ENCODE assay signal across 8 mouse cellular contexts in genomic region chr19:53329221-53329991, GRCm38 (mm10). TPM values are rescaled to one million over a fixed set of nuclear protein-coding genes. Genes with fewer than 3 reads are reported as not detected.
A peak's percentile ranks its signal among the peaks of the same experiment; 100 is the strongest.
DNase-seq lines count a peak whose midpoint lies in the region; ATAC-seq and TF ChIP-seq lines count a peak whose summit lies in the region.

No protein-coding gene starts in this region.

- no peaks in the 10 kb centered on the region for H3K9me3 ChIP-seq in forebrain, embryonic 15.5 days
- no peaks in the 10 kb centered on the region for H3K9me3 ChIP-seq in neural tube, embryonic 15.5 days (replicated peaks)

- H3K27ac ChIP-seq in forebrain, embryonic 15.5 days (replicated peaks): peak overlapping the region; percentile 66
- H3K27ac ChIP-seq in layer of hippocampus, adult 2 months: peak overlapping the region; percentile 92
- peak overlapping the region; percentile 83 for H3K27ac ChIP-seq in neural tube, embryonic 15.5 days (replicated peaks)

- H3K27me3 ChIP-seq in forebrain, embryonic 15.5 days: no peaks in the 10 kb centered on the region
- no peaks in the 10 kb centered on the region for H3K27me3 ChIP-seq in neural tube, embryonic 15.5 days (replicated peaks)

- peak overlapping the region; percentile 75 for H3K4me3 ChIP-seq in forebrain, embryonic 15.5 days
- peak overlapping the region; percentile 92 for H3K4me3 ChIP-seq in layer of hippocampus, adult 2 months
- H3K4me3 ChIP-seq in lung, adult 2 months (replicated peaks; ENCODE audit: extremely low read depth, low read depth, low read length): peak overlapping the region; percentile 90
- peak overlapping the region; percentile 90 for H3K4me3 ChIP-seq in neural tube, embryonic 15.5 days (replicated peaks)

- intact Hi-C loops in heart, postnatal 25 days (cut with DNase I): loop anchor here (2.0 kb wide), 1 partner anchor 15 kb away; no protein-coding TSS in a partner anchor

- peak; percentile 82 for TF ChIP-seq CTCF in layer of hippocampus, adult 2 months (conservative IDR thresholded peaks at IDR 0.05)
- TF ChIP-seq CTCF in lung, adult 2 months (IDR thresholded peaks at IDR 0.05; ENCODE audit: insufficient read depth, low read length): peak; percentile 47

- peaks cover 14% of the 10 kb centered on the region for H3K36me3 ChIP-seq in forebrain, embryonic 15.5 days
- peaks cover 11% of the 10 kb centered on the region for H3K36me3 ChIP-seq in neural tube, embryonic 15.5 days

- H3K9ac ChIP-seq in forebrain, embryonic 15.5 days (replicated peaks): peak overlapping the region; percentile 57
- peak overlapping the region; percentile 57 for H3K9ac ChIP-seq in neural tube, embryonic 15.5 days (replicated peaks)

- peak overlapping the region; percentile 84 for H3K4me2 ChIP-seq in forebrain, embryonic 15.5 days (replicated peaks)
- peak overlapping the region; percentile 91 for H3K4me2 ChIP-seq in neural tube, embryonic 15.5 days

- DNase-seq in ES-CJ7 (ENCODE audit: low read depth, low spot score): peak; percentile 94
- peak; percentile 91 for DNase-seq in cerebellum, adult 11 months
- DNase-seq in heart, postnatal 25 days (ENCODE audit: low spot score): peak; percentile 79
- peak; percentile 90 to 92 for DNase-seq in layer of hippocampus, adult 2 months (ENCODE audit: low spot score in 2 of 2)
- DNase-seq in lung, adult 2 months: peak; percentile 86
- DNase-seq in testis, postnatal 10 days (ENCODE audit: low spot score): peak; percentile 95

- no peak for TF ChIP-seq POLR2A in lung, adult 2 months (IDR thresholded peaks at IDR 0.05; ENCODE audit: borderline replicate concordance, extremely low read depth, low read depth, low read length)

- ATAC-seq in forebrain, embryonic 15.5 days (replicated peaks): peak; percentile 89
- ATAC-seq in neural tube, embryonic 15.5 days (ENCODE audit: low FRiP score): peak; percentile 88

- H3K4me1 ChIP-seq in forebrain, embryonic 15.5 days: peaks cover 37% of the 10 kb centered on the region
- H3K4me1 ChIP-seq in lung, adult 2 months (ENCODE audit: control insufficient read depth, insufficient read depth, low read length): peaks cover 10% of the 10 kb centered on the region
- peaks cover 36% of the 10 kb centered on the region for H3K4me1 ChIP-seq in neural tube, embryonic 15.5 days

- under 1% methylated on average over 102 of the region's 106 CpGs for WGBS in forebrain, embryonic 15.5 days
- WGBS in lung, adult 2 months: 1% methylated on average over 92 of the region's 106 CpGs
- under 1% methylated on average over 103 of the region's 106 CpGs for WGBS in neural tube, embryonic 15.5 days

RNA-seq across cellular contexts. Expression of gene Mxi1, which starts 19.1 kb away (rescaled TPM):
- polyA plus RNA-seq in forebrain, embryonic 15.5 days (2015; fragmentation: Nextera tagmentation; extraction: Ambion mirVana): 62.0 and 68.4 TPM in 2 replicates
- total RNA-seq in heart, postnatal 25 days (2021): 10 to 100 TPM; 41.8 to 44.4 TPM
- total RNA-seq in layer of hippocampus, adult 2 months (2021): 10 to 100 TPM; 62.8 to 68.6 TPM
- polyA plus RNA-seq in lung, adult 2 months (2012; rRNA removed): 17.0 and 21.5 TPM in 2 replicates
- polyA plus RNA-seq in neural tube, embryonic 15.5 days (2015; fragmentation: Nextera tagmentation; extraction: Ambion mirVana): 40.0 and 40.8 TPM in 2 replicates

RNA-seq across cellular contexts. Expression of gene Gm10197, which starts 42.2 kb away (rescaled TPM):
- polyA plus RNA-seq in forebrain, embryonic 15.5 days (2015; fragmentation: Nextera tagmentation; extraction: Ambion mirVana): not detected in 2 replicates
- total RNA-seq in heart, postnatal 25 days (2021): not detected
- total RNA-seq in layer of hippocampus, adult 2 months (2021): not detected
- not detected in 2 replicates for polyA plus RNA-seq in lung, adult 2 months (2012; rRNA removed)
- polyA plus RNA-seq in neural tube, embryonic 15.5 days (2015; fragmentation: Nextera tagmentation; extraction: Ambion mirVana): not detected in 2 replicates

Comparison
In these comparisons a context has a peak if more than half of its experiments do, and no peak if none do; other contexts are left out.
1. Peak in every context shown above with its lines: DNase-seq, ATAC-seq, H3K4me3 ChIP-seq and H3K27ac ChIP-seq.